Mouse (Mus musculus) myocyte (in vitro differentiated cells): ENCODE results near the gene Trim11.

Source experiments
- MAX ChIP-seq: IDR thresholded peaks from one replicate; pipeline ENCODE4 v1.6.1; 2011; ENCODE audit warnings: low read depth, mild to moderate bottlenecking, control low read depth
- MYOG ChIP-seq, 3 experiments: IDR thresholded peaks; one replicate each; pipeline ENCODE4 v1.6.1; 2011; ENCODE audit warnings: control low read depth in 2 of 3, low read depth in 2 of 3, mild to moderate bottlenecking in 2 of 3; ENCODE audit not compliant: insufficient read length in 2 of 3, control insufficient read depth in 1 of 3, insufficient read depth in 1 of 3
- POLR2A ChIP-seq: IDR thresholded peaks from one replicate; pipeline ENCODE4 v1.6.1; 2011; ENCODE audit warnings: low read depth, mild to moderate bottlenecking, control low read depth, moderate library complexity; ENCODE audit not compliant: insufficient read length
- SRF ChIP-seq: IDR thresholded peaks from one replicate; pipeline ENCODE4 v1.6.1; 2011; ENCODE audit warnings: low read depth; ENCODE audit not compliant: control insufficient read depth, insufficient read length

DNA sequence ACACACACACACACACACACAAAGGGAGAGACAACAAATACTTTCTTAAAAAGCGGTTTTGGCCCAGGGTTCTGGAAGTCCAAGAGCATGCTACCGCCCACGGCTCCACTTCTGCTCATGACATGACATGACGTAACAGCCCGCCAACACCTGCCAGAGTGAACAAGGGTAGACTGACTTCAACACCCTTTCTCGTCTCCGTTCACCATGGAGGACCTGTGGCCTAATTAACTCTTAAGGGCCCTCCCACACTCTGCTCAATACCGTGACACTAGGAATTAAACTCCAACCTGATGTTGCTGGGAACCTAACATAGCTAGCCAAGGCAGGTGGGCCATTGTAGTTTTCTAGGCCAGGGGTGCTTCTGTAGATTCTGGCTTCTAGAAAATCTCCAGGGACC lies 8.9 kb upstream of the Trim11 start:
- TF ChIP-seq MAX = no peak
- TF ChIP-seq POLR2A = no peak
- no peak for TF ChIP-seq SRF
- TF ChIP-seq MYOG (IDR thresholded peaks at IDR 0.05; ENCODE audit: control insufficient read depth in 1 of 3, insufficient read depth in 1 of 3, insufficient read length in 2 of 3, low read depth in 2 of 3) = no peak
